Mouse (Mus musculus) CD4-positive, CD25-positive, alpha-beta regulatory T cell (primary cell): Measurements from ENCODE around the gene Olfr968. TPM values are rescaled to one million over a fixed set of nuclear protein-coding genes. Genes with fewer than 3 reads are reported as not detected.

ENCODE experiments used
- polyA plus RNA-seq: library from polyadenylated mRNA; unstranded; fragments of 100-300 nt; shearing (Covaris generic); gene quantifications from one replicate; pipeline ENCODE4 v1.2.1, GENCODE M21; 2017

The Olfr968 gene
- polyA plus RNA-seq = 0.06 TPM

GRCm38 (mm10) chr9:39783153-39783552, at the start of gene Olfr968:
Olfr968 (minus strand) TSS chr9:39783253.

DNA sequence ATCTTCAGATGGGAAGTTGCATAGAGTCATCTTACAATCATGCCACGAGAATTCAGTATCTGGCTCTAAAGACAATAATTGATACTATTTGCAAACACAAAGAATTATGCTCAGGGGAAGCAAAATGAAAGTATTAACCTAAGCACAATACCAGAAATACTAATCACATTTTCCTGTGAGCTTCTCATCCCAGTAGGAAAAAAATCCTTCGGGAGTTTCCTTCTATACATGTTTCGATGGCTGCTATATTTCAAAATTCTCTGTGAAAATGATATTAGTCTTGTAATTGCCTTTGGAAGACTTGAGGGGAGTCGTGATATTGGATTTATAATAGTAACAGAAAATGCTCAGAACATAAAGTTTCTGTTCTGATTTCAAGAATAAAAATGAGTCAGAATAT, 25.5 kb upstream of the Olfr968 start, which contains the start of gene Olfr970:
Olfr970 (plus strand) TSS at position 301 of the 400 bp plus-strand sequence.

DNA sequence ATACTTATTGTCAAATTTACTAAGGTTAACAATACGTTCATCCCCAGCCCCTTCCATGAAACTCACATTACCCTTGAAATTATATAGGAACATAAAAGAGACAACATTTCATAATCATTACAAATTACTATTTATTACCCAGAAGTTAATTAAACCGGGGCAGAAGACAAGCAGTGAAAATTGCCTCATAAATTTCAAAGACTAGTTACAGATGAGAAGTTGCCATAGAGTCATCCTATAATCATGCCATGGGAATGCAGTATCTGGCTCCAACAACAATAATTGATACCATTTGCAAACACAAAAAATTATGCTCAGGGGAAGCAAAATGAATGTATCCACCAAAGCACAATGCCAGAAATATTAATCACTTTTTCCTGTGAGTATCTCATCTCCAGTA, 7.5 kb upstream of the Olfr968 start, which contains the start of gene Olfr969:
Olfr969 (plus strand) TSS at position 388 of the 400 bp plus-strand sequence.

GRCm38 (mm10) chr9:39745949-39746348, 37.1 kb downstream of the Olfr968 start, which contains the start of gene Olfr967:
Olfr967 (plus strand) TSS chr9:39746249.

DNA sequence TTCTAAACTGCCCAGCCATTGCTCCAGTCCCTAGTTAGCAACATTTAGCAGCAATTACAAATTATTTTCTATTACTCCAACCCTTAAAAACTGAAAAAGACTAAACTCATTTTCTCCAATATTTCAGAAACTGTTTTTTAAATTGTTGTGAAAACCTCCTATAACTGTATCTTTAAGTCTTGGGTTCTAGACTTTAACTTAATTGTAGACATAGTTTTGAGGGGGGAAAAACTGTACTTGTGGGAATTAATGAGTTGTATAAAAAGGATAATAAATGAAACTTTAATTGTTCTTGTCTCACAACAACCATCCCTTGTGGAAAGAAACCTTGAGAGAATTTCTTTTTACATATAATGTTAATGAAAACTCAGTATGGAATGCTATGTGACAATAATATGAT, 52.4 kb downstream of the Olfr968 start, which contains the start of gene Olfr150:
Olfr150 (plus strand) TSS at position 301 of the 400 bp plus-strand sequence.

Other genes with a start within 250 kb of the Olfr968 start
- gene Olfr958, start 229.2 kb downstream of the Olfr968 start, polyA plus RNA-seq = not detected
- gene Olfr959, start 207.7 kb downstream of the Olfr968 start, polyA plus RNA-seq = not detected
- 0.11 TPM for gene AW551984, start 178.8 kb downstream of the Olfr968 start, polyA plus RNA-seq
- gene Olfr148, start 172.6 kb downstream of the Olfr968 start, polyA plus RNA-seq = 0.08 TPM
- not detected for gene Olfr960, start 161.9 kb downstream of the Olfr968 start, polyA plus RNA-seq
- not detected for gene Olfr961, start 138.2 kb downstream of the Olfr968 start, polyA plus RNA-seq
- gene Olfr963, start 116.0 kb downstream of the Olfr968 start, polyA plus RNA-seq = not detected
- gene Olfr149, start 76.1 kb downstream of the Olfr968 start, polyA plus RNA-seq = not detected
- gene Olfr965, start 71.9 kb downstream of the Olfr968 start, polyA plus RNA-seq = not detected
- gene Olfr150, start 52.3 kb downstream of the Olfr968 start, polyA plus RNA-seq = not detected
- gene Olfr967, start 37.0 kb downstream of the Olfr968 start, polyA plus RNA-seq = not detected
- not detected for gene Olfr969, start 7.7 kb upstream of the Olfr968 start, polyA plus RNA-seq
- gene Olfr970, start 25.6 kb upstream of the Olfr968 start, polyA plus RNA-seq = not detected
- gene Olfr971, start 53.6 kb upstream of the Olfr968 start, polyA plus RNA-seq = not detected
- gene Olfr972, start 83.2 kb upstream of the Olfr968 start, polyA plus RNA-seq = not detected
- not detected for gene Olfr229, start 124.1 kb upstream of the Olfr968 start, polyA plus RNA-seq
- gene Olfr974, start 154.2 kb upstream of the Olfr968 start, polyA plus RNA-seq = 0.10 TPM
- gene Olfr975, start 168.8 kb upstream of the Olfr968 start, polyA plus RNA-seq = not detected
- not detected for gene Olfr976, start 177.9 kb upstream of the Olfr968 start, polyA plus RNA-seq
- not detected for gene Olfr978, start 208.9 kb upstream of the Olfr968 start, polyA plus RNA-seq
- gene Olfr979, start 220.2 kb upstream of the Olfr968 start, polyA plus RNA-seq = not detected
- not detected for gene Olfr980, start 226.3 kb upstream of the Olfr968 start, polyA plus RNA-seq
- gene Olfr981, start 238.2 kb upstream of the Olfr968 start, polyA plus RNA-seq = not detected